Mouse (Mus musculus) embryo, embryonic 11 days (tissue): ENCODE results near the gene Stk25.
A peak's percentile ranks its signal among the peaks of the same experiment; 100 is the strongest.
"Not testable (repeated sequence)": the region's sequence is repeated elsewhere in the genome, so short reads cannot be mapped to it uniquely, and the experiment has no call there.

Experiments used
- DNase-seq: peaks from one replicate; pipeline ENCODE4 v3.0.0-alpha.2; 2015

The Stk25 gene

DNA sequence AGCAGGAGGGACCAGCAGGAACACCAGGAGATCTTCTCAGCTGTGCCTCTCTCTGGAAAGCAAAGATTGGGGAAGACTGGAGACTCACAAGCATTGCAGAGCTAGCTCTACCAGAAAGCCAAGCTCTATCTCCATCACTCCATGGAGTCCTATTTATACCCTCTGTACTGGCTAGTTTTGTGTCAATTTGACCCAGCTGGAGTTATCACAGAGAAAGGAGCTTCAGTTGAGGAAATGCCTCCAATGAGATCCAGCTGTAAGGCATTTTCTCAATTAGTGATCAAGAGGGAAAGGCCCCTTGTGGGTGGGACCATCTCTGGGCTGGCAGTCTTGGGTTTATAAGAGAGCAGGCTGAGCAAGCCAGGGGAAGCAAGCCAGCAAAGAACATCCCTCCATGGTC is at the start of gene Stk25:
Gene Stk25 (minus strand): TSS at position 101 of the 400 bp plus-strand sequence.
- DNase-seq: not testable (repeated sequence)

DNA sequence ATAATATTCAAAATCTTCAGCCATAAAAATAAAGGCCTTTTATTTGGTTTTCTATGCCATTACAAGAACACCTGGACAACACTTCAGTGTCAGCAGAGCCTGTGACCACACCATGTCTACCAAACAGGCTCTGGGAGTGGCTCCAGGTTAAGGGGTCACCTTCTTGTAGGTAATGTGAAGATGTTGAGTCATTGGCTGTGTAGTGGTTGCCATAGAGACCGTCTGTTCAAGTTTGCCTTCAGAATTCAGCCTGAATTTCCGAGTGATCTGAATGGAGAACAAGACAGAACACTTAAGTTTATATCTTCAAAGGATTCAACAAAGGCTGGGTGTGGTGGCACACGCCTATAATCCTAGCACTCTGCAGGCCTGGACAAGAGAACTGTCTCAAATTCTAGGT is 46.9 kb upstream of the Stk25 start:
- DNase-seq: no peak

DNA sequence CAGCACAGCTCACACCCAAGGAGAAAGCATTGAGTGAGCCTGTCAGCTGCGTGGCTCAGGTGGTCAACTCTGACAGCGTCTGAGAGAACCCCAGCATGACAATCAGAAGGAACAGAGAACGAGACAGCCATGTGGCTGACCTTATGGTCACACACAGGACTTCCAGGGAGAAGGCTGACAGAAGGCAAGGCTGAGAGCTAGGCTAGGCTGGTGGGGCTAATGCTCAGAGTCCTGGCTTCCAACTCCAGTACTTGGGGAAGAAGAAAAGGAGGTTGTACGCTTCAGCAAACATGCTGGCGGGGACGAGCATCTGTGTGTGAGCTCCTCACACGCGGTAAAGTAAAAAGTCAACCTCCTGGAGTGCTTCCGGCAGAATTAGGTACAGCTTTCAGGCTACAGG is 45.9 kb upstream of the Stk25 start:
- DNase-seq: no peak

DNA sequence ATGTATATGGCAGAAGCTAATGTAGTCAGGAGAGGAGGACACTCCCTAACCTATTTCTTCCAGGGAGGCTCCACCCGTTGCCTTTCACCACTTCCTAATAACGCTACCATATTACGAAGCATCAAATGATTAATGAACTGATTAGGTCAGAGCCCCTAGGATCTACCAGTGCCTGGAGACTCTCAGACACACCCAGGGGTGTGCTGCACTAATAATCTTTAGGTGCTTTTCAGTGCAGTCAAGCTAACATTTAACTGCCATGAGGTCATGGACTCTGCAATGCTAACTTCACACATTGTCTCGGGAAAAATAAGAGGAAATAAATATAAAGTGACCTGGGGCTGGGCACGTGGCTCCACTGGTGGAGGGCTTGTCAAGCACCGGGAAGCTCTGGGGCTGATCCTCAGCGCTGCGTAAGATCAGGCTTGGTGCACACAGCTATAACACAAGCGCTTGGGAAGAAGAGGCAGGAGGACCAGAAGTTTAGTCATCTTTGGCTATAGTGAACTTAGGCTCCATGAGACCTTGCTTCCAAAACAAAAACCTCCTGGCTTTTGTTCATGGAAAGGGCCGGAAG is 45.1 kb upstream of the Stk25 start:
- DNase-seq: no peak

DNA sequence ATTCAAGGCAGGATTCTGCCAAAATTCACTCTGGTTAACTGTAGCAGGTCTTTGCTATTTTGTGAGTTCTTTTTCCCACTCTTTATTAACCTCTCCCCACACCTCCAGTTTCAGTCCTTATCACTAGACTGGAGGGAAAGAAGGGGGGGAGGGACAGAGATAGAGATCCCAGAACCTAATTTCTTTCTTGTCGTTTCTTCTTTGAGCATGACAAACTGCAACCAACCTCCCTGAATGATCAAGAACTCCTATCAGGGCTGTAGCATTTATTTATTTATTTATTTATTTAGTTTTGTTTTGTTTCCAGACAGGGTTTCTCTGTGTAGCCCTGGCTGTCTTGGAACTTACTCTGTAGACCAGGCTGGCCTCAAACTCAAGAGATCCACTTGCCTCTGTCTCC is 43.6 kb upstream of the Stk25 start:
- DNase-seq: no peak

- DNase-seq: no peak
Observed at GRCm38 (mm10) chr1:93699159-93699558, 40.7 kb upstream of the Stk25 start.

GRCm38 (mm10) chr1:93697317-93697716 is 38.9 kb upstream of the Stk25 start:
- DNase-seq: no peak

DNA sequence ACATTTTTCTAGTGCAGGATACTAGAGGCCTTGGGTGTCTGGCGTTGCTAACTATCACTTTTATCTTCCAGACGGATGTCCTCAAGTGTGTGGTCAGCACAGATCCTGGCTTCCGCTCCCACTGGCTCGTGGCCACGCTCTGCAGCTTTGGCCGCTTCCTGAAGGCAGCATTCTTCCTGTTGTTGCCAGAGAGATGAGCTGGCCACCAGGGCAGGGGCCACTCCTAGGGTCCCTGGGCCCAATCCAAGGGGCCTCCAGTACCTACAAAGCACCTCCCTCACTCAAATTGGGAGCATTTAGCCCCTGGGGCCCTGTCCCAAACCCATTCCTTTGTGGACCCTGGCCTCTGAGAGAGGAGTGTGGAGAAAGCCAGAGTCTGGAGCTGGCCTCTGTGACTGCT is 36.5 kb upstream of the Stk25 start:
- no peak for DNase-seq

GRCm38 (mm10) chr1:93693943-93694342 is 35.5 kb upstream of the Stk25 start:
- no peak for DNase-seq

DNA sequence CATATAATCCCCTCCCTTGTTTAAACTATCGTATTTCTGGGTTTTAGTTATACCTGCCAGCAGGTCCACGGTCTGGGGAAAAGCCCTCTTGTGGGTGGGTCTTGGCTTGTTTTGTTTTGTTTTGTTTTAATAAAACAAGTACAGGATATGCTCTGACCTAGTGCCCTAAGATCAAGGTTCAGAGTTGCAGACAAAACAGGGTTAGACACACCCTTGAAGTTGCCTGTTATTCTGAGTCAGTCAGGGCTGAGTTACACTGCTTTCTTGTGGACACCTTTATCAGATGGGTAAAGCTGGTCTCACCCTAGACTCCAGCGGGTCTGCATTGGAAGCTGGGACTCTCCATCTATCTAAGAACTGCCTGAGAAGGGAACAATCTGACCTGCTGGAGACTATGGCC is 35.0 kb upstream of the Stk25 start:
- no peak for DNase-seq

DNA sequence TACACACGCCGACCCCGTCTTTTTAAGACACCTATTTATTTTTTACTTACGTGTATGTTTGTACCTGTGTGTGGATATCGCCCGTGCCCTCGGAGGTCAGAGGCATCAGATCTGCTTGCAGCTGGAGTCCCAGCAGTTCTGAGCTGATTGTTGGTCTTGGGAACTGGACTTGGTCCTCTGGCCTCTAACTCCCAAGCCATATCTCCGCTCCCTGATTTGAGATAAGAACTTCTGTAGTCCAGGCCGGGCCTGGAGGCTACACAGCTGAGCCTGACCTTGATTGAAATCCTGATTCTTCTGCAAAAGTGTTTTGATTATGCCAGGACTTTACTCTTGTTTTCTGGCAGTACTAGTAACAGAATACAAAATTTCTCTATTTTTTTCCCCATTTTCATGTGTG is 34.3 kb upstream of the Stk25 start:
- DNase-seq: no peak

DNA sequence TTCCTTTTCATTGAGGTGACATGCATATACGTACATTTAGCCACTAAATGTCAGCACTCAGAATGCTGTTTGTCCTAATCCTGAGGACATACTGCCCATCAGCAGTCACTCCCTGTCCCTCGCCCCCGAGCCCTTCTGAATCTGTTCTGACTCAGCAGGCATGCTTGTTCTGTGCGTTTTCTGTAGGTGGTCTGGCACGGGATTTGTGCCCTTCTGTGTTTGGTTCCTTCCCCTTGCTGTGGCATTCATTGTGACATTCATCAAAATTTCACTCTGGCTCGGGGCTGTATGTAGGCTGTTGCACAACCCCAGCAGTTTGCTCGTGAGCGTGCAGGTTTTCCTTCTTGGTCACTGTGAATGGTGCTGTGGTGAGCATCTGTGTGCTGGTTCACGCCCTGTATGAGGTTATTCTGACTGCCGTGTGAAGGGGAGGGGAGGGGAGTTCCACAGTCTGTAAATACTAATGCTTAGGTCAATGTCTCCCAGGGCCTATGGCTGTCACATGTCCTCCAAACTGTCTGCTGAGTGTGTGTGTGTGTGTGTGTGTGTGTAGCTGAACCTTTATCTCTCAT is 33.4 kb upstream of the Stk25 start:
- DNase-seq: no peak

DNA sequence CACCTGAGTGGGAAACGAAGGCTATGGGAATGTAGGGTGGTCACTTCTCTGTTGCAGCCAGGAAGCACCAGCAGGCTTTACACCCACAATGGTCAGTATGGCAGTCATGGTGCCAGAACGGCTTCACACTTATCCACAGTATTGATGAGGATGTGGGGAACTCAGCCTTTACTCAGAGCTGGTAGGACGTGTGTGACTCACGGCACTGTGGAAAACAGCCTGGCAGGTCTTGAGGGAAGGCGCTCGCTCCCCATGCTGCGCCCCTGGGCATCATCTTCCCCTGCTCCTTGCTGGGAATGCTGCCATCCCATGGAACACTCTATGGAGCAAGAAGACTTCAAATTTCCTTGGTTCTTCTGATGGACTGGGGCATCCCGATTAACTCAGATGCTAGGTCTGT is 32.6 kb upstream of the Stk25 start:
- no peak for DNase-seq

DNA sequence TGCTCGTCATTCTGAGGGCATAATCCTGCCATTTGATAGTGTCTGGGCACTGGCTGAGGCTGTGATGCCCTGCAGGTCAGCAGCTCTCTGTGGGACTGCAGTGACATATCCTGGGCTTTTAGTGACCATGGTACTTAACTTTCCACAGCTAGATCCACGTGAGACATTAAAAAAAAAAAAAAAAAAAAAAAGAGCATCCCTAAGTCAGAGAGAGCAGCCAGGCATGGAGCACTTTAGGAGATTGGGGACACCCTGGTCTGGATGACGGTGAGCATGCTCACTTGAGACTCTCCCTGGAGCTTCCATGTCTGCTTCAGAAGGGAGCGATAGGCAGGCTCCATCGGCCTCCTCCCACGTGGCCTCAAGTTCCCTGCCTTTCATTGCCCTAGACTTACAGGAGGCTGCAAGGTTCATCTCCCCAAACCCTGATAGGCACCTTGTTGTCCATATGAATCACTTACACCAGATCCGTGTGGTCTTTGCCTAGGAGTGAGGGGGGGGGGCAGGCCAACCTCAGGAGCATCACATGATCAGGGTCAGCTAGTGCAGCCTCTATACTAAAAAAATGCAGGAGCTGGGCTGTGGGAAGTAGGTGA is 31.5 kb upstream of the Stk25 start:
- no peak for DNase-seq

- DNase-seq: no peak
Observed at GRCm38 (mm10) chr1:93688154-93688553, 29.7 kb upstream of the Stk25 start.

DNA sequence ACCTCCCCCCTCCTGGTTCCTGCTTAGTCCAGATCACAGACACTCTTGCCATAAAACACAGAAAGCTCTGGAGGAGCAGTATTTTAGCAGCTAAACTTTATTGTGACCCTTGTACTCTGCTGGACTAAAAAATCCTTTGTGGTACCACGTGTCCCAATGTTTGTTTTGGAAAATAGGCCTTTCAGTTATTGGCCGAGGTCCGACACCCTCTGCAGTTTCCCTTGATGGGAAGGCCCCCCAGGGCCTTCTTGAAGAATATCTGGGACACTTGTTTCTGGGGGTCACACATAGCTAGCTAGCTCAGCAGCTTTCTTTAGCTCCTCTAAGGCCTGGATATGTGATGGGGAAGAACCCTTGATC is 28.5 kb upstream of the Stk25 start:
- no peak for DNase-seq

DNA sequence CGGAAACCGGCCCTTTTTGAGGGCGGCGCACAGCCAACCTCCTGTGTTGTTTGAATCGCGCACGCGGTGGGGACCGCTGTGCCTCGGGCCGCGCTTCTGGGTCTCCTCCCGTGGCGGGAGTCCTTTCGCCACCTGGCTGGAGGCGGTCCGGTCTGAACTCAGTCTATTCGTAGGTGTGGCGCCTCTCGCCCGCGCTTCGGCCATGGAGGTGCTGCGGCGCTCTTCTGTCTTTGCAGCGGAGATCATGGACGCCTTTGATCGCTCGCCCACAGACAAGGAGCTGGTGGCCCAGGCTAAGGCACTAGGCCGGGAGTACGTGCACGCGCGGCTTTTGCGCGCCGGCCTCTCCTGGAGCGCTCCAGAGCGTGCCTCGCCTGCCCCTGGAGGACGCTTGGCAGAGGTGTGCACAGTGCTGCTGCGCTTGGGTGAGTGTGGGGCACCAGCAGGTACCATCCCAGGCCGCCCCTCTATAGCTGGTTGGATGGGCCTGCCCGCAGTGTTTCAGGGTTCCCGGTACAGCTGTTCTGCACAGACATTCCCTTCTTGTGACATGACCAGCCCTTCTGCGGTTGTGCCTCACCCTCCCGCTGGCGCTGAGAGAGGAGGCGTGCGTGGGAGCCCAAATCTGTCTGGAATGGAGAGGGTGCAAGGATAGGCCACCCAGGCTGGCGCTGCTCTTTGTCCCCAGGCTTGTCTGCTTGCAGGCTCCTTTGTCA is 27.9 kb upstream of the Stk25 start:
- DNase-seq: peak; percentile 90

- peak; percentile 82 for DNase-seq
Observed at GRCm38 (mm10) chr1:93685401-93686244, 27.2 kb upstream of the Stk25 start, which contains the start of gene Bok. Gene Bok, plus strand, starts transcription at chr1:93685660.

DNA sequence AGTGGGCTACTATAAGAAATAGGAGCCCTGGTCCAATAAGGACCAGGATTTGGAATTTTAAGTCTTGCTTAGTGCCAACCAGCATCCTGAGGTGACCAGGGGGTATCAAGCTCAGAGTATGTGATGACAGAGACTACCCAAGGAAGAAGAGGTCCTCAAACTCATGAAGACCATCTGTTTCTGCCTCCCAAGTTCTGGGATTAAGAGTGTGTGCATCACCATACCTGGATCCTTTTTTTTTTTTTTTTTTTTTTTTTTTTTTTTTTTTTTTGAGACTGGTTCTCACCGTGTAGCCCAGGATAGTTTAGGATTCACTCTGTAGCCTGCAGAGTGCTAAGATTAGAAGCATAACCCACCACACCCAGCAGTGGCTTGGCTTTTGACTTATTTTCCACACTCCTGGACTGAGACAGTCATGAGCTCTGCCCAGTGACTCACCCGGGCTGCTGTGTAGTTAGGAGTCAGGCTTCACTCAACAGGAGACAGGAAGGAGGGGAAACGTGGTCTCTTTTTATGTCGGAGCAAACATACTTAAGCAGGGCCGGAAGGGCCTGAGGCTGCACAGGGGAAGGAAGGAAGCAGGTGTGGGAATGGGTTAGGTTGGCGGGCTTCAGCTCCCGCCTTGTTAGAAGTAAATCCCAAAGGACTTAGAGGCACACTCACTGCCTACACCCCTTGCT is 21.6 kb upstream of the Stk25 start:
- no peak for DNase-seq

DNA sequence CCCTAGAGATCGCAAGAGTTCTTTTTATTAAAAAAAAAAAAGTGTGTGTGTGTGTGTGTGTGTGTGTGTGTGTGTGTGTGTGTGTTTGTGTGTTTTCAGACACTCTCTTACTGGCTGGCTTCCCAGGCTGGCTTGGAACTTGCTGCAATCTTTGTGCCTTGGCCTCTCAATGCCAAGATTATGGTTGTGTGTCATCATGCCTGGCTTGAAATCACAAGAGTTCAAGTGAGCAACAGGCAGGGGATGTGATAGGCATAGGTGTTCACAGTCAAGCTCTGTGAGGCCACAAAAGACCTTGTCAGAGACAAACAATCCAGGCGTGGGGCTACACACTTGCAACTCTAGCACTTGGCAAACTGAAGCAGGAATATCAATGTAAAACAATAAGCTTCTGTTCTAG is 19.9 kb upstream of the Stk25 start:
- DNase-seq: no peak

GRCm38 (mm10) chr1:93672682-93673081 is 14.2 kb upstream of the Stk25 start:
- DNase-seq: no peak

DNA sequence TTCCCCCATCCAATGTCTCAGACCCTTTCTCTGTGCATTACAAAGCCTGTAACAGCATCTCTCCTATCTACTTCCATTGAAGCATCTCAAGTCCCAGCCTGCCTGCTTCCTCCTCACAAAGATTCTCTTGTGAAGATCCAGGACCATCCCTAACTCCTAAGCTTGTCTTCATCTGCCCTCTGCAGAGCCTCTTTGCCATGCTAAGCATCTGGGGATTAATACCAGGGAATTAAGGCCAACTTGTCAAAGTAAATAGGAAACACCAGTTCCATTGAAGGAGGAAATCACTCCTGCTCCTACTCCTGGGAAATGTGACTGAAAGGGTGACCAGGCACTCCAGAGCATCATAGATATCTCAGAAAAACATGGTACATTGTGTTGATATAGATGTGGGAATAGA is 11.5 kb upstream of the Stk25 start:
- DNase-seq: no peak
